Mouse (Mus musculus): ENCODE data around the gene H2-Q4.
"Not testable (repeated sequence)": the region's sequence is repeated elsewhere in the genome, so short reads cannot be mapped to it uniquely, and the experiment has no call there.

- TF ChIP-seq CTCF (IDR thresholded peaks at IDR 0.05; ENCODE audit: low read depth, low read length); POLR2A (IDR thresholded peaks at IDR 0.05; ENCODE audit: extremely low read depth, insufficient read depth, low read length): not testable (repeated sequence)
Observed at GRCm38 (mm10) chr17:35423131-35423810, 43.9 kb downstream of the H2-Q4 start.
